Mouse (Mus musculus) cerebellum, adult 11-12 months (tissue): Measurements from ENCODE around the gene Vmn1r142.
"Not testable (repeated sequence)": the region's sequence is repeated elsewhere in the genome, so short reads cannot be mapped to it uniquely, and the experiment has no call there.

ENCODE experiments used
- DNase-seq: peaks from one replicate; pipeline ENCODE4 v3.0.0; 2022

The Vmn1r142 gene

DNA sequence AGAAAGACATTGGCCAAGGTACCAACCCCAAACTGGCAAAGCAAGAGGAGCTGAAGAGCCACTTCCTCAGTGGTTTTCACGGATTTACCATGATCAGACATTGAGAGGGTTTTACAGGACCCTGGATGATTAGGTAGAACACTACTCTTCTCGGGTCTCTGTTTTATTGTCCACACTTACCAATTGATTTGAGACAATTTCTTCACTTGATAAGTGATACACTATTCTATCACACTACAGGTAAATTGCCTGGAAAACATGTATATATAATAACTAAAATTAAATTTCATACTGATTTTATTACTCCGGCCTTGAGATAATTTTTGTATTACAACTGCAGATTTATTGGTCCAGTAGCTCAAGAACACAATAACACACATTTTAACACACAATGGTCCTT lies at the start of gene Vmn1r142:
TSS of gene Vmn1r142 (minus strand) at position 101 of the 400 bp plus-strand sequence.
- DNase-seq: not testable (repeated sequence)

- DNase-seq: not testable (repeated sequence)
These were observed 37.3 kb upstream of the Vmn1r142 start, which contains the start of gene Gm8653 for GRCm38 (mm10) chr7:22201164-22201563. Gene Gm8653, minus strand, starts transcription at chr7:22201264.

DNA sequence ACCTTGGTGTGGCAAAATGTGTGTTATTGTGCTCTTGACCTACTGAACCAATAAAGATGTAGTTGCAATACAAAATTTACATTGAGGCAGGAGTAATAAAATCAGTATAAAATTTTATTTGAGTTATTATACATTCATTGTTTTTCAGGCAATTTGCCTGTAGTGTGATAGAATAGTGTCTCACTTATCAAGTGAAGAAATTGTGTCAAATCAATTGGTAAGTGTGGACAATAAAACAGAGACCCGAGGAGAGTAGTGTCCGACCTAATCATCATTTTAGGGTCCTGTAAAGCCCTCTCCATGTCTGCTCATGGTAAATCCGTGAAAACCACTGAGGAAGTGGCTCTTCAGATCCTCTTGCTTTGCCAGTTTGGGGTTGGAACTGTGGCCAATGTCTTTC lies 25.2 kb upstream of the Vmn1r142 start, which contains the start of gene Vmn1r143:
TSS of gene Vmn1r143 (plus strand) at position 301 of the 400 bp plus-strand sequence.
- DNase-seq: not testable (repeated sequence)

GRCm38 (mm10) chr7:22134641-22135040 lies 29.2 kb downstream of the Vmn1r142 start, which contains the start of gene Gm10666:
Gene Gm10666, minus strand, starts transcription at chr7:22134741.
- not testable (repeated sequence) for DNase-seq

DNA sequence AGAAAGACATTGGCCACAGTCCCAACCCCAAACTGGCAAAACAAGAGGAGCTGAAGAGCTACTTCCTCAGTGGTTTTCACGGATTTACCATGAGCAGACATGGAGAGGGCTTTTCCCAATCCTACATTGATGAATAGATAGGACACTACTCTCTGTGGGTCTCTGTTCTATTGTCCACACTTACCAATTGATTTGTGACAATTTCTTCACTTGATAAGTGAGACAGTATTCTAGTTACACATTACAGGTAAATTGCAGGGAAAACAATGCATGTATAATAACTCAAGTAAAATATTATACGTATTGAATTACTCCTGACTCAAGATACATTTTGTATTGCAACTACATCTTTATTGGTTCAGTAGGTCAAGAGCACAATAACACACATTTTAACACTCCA lies 45.7 kb downstream of the Vmn1r142 start, which contains the start of gene Gm16451:
TSS of gene Gm16451 (minus strand) at position 101 of the 400 bp plus-strand sequence.
- DNase-seq: not testable (repeated sequence)
